Mouse (Mus musculus) forebrain, postnatal 0 days (tissue): Measurements from ENCODE around the gene Gna14. TPM values are rescaled to one million over a fixed set of nuclear protein-coding genes. Genes with fewer than 3 reads are reported as not detected.

Source experiments
- ATAC-seq: fragments of 200-750 bp; cut with Nextera tagmentation; 2 replicates; pipeline ENCODE4 v1.8.0; 2017; ENCODE audit warnings: mild to moderate bottlenecking, moderate library complexity
- DNase-seq: peaks from one replicate; pipeline ENCODE4 v3.0.0-alpha.2; 2015
- H3K27ac ChIP-seq: fragments of 300-500 bp; sonication (generic); 2 replicates; pipeline ENCODE4 v1.5.1; 2014; ENCODE audit warnings: low read depth, mild to moderate bottlenecking, antibody characterized with exemption, low read length, moderate library complexity, mixed read lengths
- H3K27me3 ChIP-seq: fragments of 300-500 bp; sonication (generic); 2 replicates; pipeline ENCODE4 v1.6.1; 2014; ENCODE audit warnings: mild to moderate bottlenecking, low read length, mixed read lengths; ENCODE audit not compliant: insufficient read depth
- H3K36me3 ChIP-seq: fragments of 300-500 bp; sonication (generic); 2 replicates; pipeline ENCODE4 v1.6.1; 2014; ENCODE audit warnings: mild to moderate bottlenecking, moderate library complexity; ENCODE audit not compliant: insufficient read depth
- H3K4me1 ChIP-seq: fragments of 300-500 bp; sonication (generic); 2 replicates; pipeline ENCODE4 v1.6.1; 2014; ENCODE audit warnings: antibody characterized with exemption; ENCODE audit not compliant: insufficient read depth
- H3K4me2 ChIP-seq: fragments of 300-500 bp; sonication (generic); 2 replicates; pipeline ENCODE4 v1.6.1; 2014; ENCODE audit warnings: low read depth, mild to moderate bottlenecking, moderate library complexity
- H3K4me3 ChIP-seq: fragments of 300-500 bp; sonication (generic); 2 replicates; pipeline ENCODE4 v1.5.1; 2014; ENCODE audit warnings: low read depth, low read length, mixed read lengths
- H3K9ac ChIP-seq: fragments of 300-500 bp; sonication (generic); 2 replicates; pipeline ENCODE4 v1.6.1; 2014; ENCODE audit warnings: mild to moderate bottlenecking
- H3K9me3 ChIP-seq: fragments of 300-500 bp; sonication (generic); 2 replicates; pipeline ENCODE4 v1.6.1; 2016; ENCODE audit warnings: low read length
- CTCF ChIP-seq: sonication (generic); IDR thresholded peaks from 2 replicates; pipeline ENCODE4 v1.5.1; 2016; ENCODE audit warnings: antibody characterized with exemption, control low read depth, low read depth
- WGBS: fragments of 180-500 bp; shearing (Covaris S2); extraction: QIAGEN DNeasy Blood & Tissue Kit; methylation state at CpG from one replicate; pipeline ENCODE4 v1.1.7; 2014; 5-methylcytosine and 5-hydroxymethylcytosine counted together
- polyA plus RNA-seq: library from polyadenylated mRNA; unstranded; fragments of >200 nt; fragmentation: Nextera tagmentation; extraction: Ambion mirVana; gene quantifications from 2 replicates; pipeline ENCODE4 v1.2.1, GENCODE M21; 2015
- total RNA-seq: library from RNA; depleted of rRNA; stranded (reverse); fragments of >200 nt; gene quantifications from 2 replicates; pipeline ENCODE4 v1.2.3, GENCODE M21; 2014

Gna14 gene
- total and polyA plus RNA-seq, 2 experiments from 2014 or later = 0.56 to 0.62 TPM

DNA sequence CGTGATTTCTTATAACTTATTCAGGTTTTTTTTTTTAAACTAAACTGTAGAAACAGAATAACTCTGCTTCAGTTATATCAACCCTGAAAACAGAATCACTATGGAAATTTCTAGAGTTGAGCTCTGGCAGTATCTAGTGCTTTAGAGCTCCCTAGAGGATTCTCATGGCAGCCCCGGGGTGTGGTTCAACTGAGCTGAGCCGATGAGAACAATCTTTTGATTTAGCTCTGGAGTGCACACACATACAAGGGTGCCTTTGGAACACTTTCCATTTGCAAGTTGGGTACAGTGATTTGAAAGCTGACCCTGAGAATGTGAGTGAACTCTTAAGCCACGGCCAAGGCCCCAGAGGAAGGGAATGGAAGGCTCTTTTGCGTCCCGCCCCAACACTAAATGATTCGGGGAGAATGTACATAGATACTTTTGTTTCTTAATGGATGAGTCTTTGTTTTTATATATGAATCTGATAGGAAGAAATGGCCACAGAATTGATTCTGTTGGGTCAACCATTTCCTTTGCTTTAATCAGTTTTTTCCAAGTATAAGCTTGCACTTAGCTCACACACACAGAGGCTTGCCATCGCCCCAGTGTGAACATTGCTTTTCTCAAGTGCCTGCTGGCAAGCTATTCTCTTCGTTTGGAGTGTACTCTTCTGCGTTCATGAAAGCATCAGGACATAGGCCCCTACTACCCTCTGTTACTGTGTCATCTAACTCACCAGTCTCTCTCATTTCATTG is 75.0 kb downstream of the Gna14 start:
- ATAC-seq = no peak
- Histone ChIP-seq H3K36me3 (no peaks in the 10 kb centered on the region), H3K4me2 (no peak overlapping the region), H3K9me3 (no peaks in the 10 kb centered on the region), H3K9ac (no peak overlapping the region), H3K4me1 (peaks cover 14% of the 10 kb centered on the region; the same call in 1 of the 2 replicates), H3K4me3 (no peak overlapping the region), H3K27ac (no peak overlapping the region), H3K27me3 (no peaks in the 10 kb centered on the region)
- DNase-seq = no peak
- 90% methylated on average over 10 of the region's 10 CpGs for WGBS
- TF ChIP-seq CTCF = no peak

DNA sequence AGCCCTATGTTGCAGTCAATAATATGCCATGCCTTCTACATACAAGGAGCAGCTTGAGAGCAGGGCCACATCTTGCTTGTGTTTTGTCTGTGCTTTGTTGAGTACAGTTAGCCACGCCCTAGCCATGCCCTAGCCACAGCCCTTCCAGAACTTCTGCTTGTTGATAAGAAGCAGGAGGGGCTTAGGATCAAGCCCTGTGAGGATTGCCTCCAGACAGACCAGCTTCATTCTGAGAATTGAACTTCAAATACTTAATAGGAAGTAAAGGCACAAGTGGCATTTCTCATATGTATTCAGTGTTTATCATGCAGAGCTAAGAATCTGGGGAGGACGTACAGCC is 75.5 kb downstream of the Gna14 start:
- no peaks in the 10 kb centered on the region for H3K36me3 ChIP-seq
- DNase-seq (no peak), ATAC-seq (no peak)
- H3K4me3 ChIP-seq = no peak overlapping the region
- no peak for TF ChIP-seq CTCF
- peaks cover 11% of the 10 kb centered on the region; the same call in 1 of the 2 replicates for H3K4me1 ChIP-seq
- H3K4me2 ChIP-seq = no peak overlapping the region
- WGBS = 87% methylated on average over 2 of the region's 2 CpGs
- H3K27ac ChIP-seq = no peak overlapping the region
- H3K9me3 ChIP-seq = no peaks in the 10 kb centered on the region
- no peak overlapping the region for H3K9ac ChIP-seq
- H3K27me3 ChIP-seq = no peaks in the 10 kb centered on the region

DNA sequence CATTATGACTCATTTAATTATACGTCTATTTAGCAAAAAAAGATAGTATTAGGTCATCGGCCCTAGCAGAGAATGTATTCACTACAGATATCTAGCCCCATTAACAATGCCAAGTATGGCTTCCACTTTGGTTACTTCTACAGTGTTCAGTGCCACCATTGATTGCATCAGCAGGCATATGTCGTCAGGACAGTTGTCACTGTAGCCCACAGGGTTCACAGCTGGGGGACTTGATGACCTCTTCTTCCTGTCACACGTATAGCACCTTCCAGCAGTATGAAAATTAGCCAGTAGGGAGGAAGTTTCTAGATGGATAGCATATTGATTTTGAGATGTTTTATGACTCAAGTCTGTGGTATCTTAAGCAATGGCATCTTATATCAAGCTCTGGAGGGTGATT is 78.6 kb downstream of the Gna14 start:
- Histone ChIP-seq H3K9me3 (no peaks in the 10 kb centered on the region), H3K27ac (no peak overlapping the region), H3K4me2 (no peak overlapping the region), H3K9ac (no peak overlapping the region), H3K4me1 (no peaks in the 10 kb centered on the region), H3K27me3 (no peaks in the 10 kb centered on the region), H3K4me3 (no peak overlapping the region), H3K36me3 (no peaks in the 10 kb centered on the region)
- TF ChIP-seq CTCF = no peak
- DNase-seq (no peak), ATAC-seq (no peak)
- 85% methylated on average over 4 of the region's 4 CpGs for WGBS

DNA sequence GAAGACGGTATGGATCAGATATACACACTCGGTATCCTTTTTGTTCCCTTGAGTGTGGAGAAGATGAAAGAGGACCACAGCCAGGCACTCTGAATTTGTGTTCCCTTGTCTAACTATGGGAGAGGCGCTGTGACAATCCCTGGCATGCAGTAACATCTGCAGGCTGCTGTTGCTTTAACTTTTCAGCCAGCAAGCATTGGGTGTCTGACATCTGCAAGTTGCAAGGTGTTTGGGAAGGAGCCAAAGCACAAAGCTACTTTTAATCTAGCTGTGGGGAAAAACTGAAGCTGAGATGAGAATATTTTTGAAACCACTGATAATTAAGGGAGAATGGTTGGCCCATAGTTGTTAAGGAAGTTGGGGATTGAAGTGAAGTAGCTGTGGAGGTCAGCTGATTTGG is 83.0 kb downstream of the Gna14 start:
- no peak overlapping the region for H3K27ac ChIP-seq
- DNase-seq (no peak), ATAC-seq (no peak)
- H3K4me2 ChIP-seq = no peak overlapping the region
- H3K9me3 ChIP-seq = no peaks in the 10 kb centered on the region
- WGBS = 83% methylated on average over 3 of the region's 3 CpGs
- H3K9ac ChIP-seq = no peak overlapping the region
- H3K4me1 ChIP-seq = no peaks in the 10 kb centered on the region
- H3K27me3 ChIP-seq = no peaks in the 10 kb centered on the region
- TF ChIP-seq CTCF = no peak
- H3K4me3 ChIP-seq = no peak overlapping the region
- H3K36me3 ChIP-seq = no peaks in the 10 kb centered on the region

DNA sequence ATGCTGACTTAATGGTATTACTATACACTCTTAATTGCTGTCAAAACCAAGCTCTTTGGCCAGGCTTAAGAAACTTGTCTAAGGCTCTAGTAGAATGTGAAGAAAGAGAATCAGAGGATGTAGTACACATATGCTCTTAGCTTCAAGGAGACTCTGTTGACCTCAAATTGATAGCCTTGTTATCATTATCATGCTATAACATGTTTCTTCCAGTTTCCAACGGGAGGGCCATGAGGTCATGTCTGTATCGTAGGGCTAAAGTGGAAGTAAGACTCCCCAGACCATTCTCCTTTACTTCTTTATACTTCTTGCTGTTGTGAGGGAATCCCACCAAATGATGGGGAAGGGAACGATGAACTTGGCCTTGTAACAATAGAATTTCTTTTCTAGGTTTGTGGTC is 85.0 kb downstream of the Gna14 start:
- ATAC-seq (no peak), DNase-seq (no peak)
- 96% methylated on average over 3 of the region's 3 CpGs for WGBS
- H3K27me3 ChIP-seq = no peaks in the 10 kb centered on the region
- no peaks in the 10 kb centered on the region for H3K9me3 ChIP-seq
- H3K27ac ChIP-seq = no peak overlapping the region
- H3K4me3 ChIP-seq = no peak overlapping the region
- no peak overlapping the region for H3K9ac ChIP-seq
- no peaks in the 10 kb centered on the region for H3K4me1 ChIP-seq
- TF ChIP-seq CTCF = no peak
- H3K4me2 ChIP-seq = no peak overlapping the region
- no peaks in the 10 kb centered on the region for H3K36me3 ChIP-seq

DNA sequence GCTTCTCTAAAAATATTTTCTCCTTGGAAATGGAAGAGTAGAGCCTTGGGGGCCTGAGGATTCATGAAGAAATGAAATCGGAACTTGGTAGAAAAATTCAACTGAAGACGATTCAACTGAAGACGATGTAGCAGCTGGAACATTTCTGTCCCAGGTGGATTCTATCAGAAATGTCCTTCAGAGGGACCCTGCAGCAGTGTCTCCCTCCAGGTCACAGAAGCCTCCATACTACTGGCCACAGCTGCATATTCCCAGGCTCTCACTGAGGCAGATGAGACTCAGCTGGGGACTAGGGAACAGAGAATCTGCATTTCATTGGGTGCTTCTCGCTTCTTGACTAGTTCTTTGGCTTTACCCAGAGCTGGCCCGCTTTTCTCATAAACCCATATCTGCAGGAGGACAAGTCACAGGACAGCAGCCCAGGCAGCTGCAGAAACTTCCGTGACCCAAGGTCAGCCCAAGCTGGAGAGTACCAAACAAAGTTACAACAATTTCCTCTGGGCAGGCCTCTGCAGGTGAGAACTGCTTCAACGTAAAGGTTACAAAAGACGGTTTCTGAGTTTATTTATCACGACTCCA is 90.8 kb downstream of the Gna14 start:
- Histone ChIP-seq H3K36me3 (no peaks in the 10 kb centered on the region), H3K27ac (no peak overlapping the region), H3K4me3 (no peak overlapping the region), H3K9ac (no peak overlapping the region), H3K4me2 (no peak overlapping the region), H3K9me3 (no peaks in the 10 kb centered on the region), H3K27me3 (no peaks in the 10 kb centered on the region), H3K4me1 (no peaks in the 10 kb centered on the region)
- ATAC-seq (no peak), DNase-seq (no peak)
- 93% methylated on average over 9 of the region's 9 CpGs for WGBS
- no peak for TF ChIP-seq CTCF

DNA sequence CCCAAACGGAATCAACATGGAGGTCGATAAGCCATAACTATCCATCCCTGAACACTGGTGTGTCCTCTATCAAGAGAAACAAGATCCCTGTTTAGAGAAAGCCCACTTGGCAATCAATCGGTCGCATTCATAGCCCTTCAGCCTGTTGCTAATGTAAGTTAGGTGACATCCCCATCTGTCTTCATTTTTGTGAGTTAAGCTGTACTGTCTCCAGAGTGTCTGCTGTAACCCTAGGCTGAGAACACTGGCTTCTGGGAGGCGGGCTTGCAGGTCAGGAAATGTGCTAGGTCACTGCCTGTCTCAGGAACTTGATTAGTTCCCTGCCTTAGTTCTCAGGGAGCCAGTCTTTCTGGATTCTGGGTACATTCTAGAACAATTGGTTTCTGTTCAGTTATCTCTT is 91.5 kb downstream of the Gna14 start:
- Histone ChIP-seq H3K4me1 (no peaks in the 10 kb centered on the region), H3K9me3 (no peaks in the 10 kb centered on the region), H3K27ac (no peak overlapping the region), H3K4me3 (no peak overlapping the region), H3K36me3 (no peaks in the 10 kb centered on the region), H3K27me3 (no peaks in the 10 kb centered on the region), H3K9ac (no peak overlapping the region), H3K4me2 (no peak overlapping the region)
- no peak for ATAC-seq
- 89% methylated on average over 5 of the region's 5 CpGs for WGBS
- no peak for DNase-seq
- TF ChIP-seq CTCF = no peak
